Mouse (Mus musculus) lung, embryonic 14.5 days (tissue): ENCODE results near the gene Mrnip. TPM values are rescaled to one million over a fixed set of nuclear protein-coding genes. Genes with fewer than 3 reads are reported as not detected.

Experiments used
- ATAC-seq: fragments of 200-750 bp; cut with Nextera tagmentation; 2 replicates; pipeline ENCODE4 v1.8.0; 2017; ENCODE audit warnings: mild to moderate bottlenecking, moderate TSS enrichment, moderate library complexity; ENCODE audit not compliant: insufficient read depth
- DNase-seq: peaks from one replicate; pipeline ENCODE4 v3.0.0-alpha.2; 2015
- H3K27ac ChIP-seq: fragments of 300-500 bp; sonication (generic); 2 replicates; pipeline ENCODE4 v1.5.1; 2014; ENCODE audit warnings: low read depth, mild to moderate bottlenecking, moderate library complexity
- H3K27me3 ChIP-seq: fragments of 300-500 bp; sonication (generic); 2 replicates; pipeline ENCODE4 v1.6.1; 2014; ENCODE audit warnings: low read length, control low read depth; ENCODE audit not compliant: insufficient read depth
- H3K36me3 ChIP-seq: fragments of 300-500 bp; sonication (generic); 2 replicates; pipeline ENCODE4 v1.6.1; 2014; ENCODE audit warnings: control low read depth; ENCODE audit not compliant: insufficient read depth
- H3K4me1 ChIP-seq: fragments of 300-500 bp; sonication (generic); 2 replicates; pipeline ENCODE4 v1.6.1; 2014; ENCODE audit warnings: antibody characterized with exemption, control low read depth; ENCODE audit not compliant: insufficient read depth
- H3K4me2 ChIP-seq: fragments of 300-500 bp; sonication (generic); 2 replicates; pipeline ENCODE4 v1.6.1; 2014; ENCODE audit warnings: mild to moderate bottlenecking
- H3K4me3 ChIP-seq: fragments of 300-500 bp; sonication (generic); 2 replicates; pipeline ENCODE4 v1.5.1; 2014; ENCODE audit warnings: low read depth, low read length
- H3K9ac ChIP-seq: fragments of 300-500 bp; sonication (generic); 2 replicates; pipeline ENCODE4 v1.6.1; 2014
- H3K9me3 ChIP-seq: fragments of 300-500 bp; sonication (generic); 2 replicates; pipeline ENCODE4 v1.6.1; 2016; ENCODE audit warnings: low read depth, low read length, control low read depth
- CTCF ChIP-seq: IDR thresholded peaks from 2 replicates; pipeline ENCODE4 v1.5.1; 2016; ENCODE audit warnings: antibody characterized with exemption, low read depth
- WGBS: fragments of 180-500 bp; shearing (Covaris S2); extraction: QIAGEN DNeasy Blood & Tissue Kit; methylation state at CpG from one replicate; pipeline ENCODE4 v1.1.7; 2014; 5-methylcytosine and 5-hydroxymethylcytosine counted together
- polyA plus RNA-seq: library from polyadenylated mRNA; unstranded; fragments of >200 nt; fragmentation: Nextera tagmentation; extraction: Ambion mirVana; gene quantifications from 2 replicates; pipeline ENCODE4 v1.2.1, GENCODE M21; 2014

The Mrnip gene
- polyA plus RNA-seq, 1 experiment from 2014 or later: 18.4 TPM

- Histone ChIP-seq H3K4me3 (no peak overlapping the region), H3K4me1 (no peaks in the 10 kb centered on the region), H3K36me3 (peaks cover 92% of the 10 kb centered on the region), H3K27me3 (no peaks in the 10 kb centered on the region), H3K9ac (no peak overlapping the region), H3K27ac (no peak overlapping the region), H3K4me2 (no peak overlapping the region), H3K9me3 (no peaks in the 10 kb centered on the region)
- DNase-seq: no peak
- WGBS: 89% methylated on average over 9 of the region's 9 CpGs
- ATAC-seq: no peak
- TF ChIP-seq CTCF: no peak
These were observed 29.1 kb downstream of the Mrnip start for GRCm38 (mm10) chr11:50203302-50203827.

- no peak overlapping the region for H3K4me3 ChIP-seq
- ATAC-seq (no peak), DNase-seq (no peak)
- H3K9me3 ChIP-seq: no peaks in the 10 kb centered on the region
- H3K4me1 ChIP-seq: 0 out of 2 replicates have a peak, but pooled peaks cover 7% of the 10 kb centered on the region
- H3K27me3 ChIP-seq: no peaks in the 10 kb centered on the region
- H3K4me2 ChIP-seq: no peak overlapping the region
- 89% methylated on average over 3 of the region's 3 CpGs for WGBS
- no peak overlapping the region for H3K27ac ChIP-seq
- H3K9ac ChIP-seq: no peak overlapping the region
- no peak for TF ChIP-seq CTCF
- peaks cover 75% of the 10 kb centered on the region for H3K36me3 ChIP-seq
These were observed 31.2 kb downstream of the Mrnip start for GRCm38 (mm10) chr11:50205434-50205833.

- no peak for DNase-seq
- no peaks in the 10 kb centered on the region for H3K9me3 ChIP-seq
- 0 out of 2 replicates have a peak, but pooled peaks cover 7% of the 10 kb centered on the region for H3K4me1 ChIP-seq
- no peak overlapping the region for H3K4me2 ChIP-seq
- H3K36me3 ChIP-seq: peaks cover 69% of the 10 kb centered on the region
- ATAC-seq: no peak
- TF ChIP-seq CTCF: no peak
- no peaks in the 10 kb centered on the region for H3K27me3 ChIP-seq
- no peak overlapping the region for H3K4me3 ChIP-seq
- no peak overlapping the region for H3K9ac ChIP-seq
- 77% methylated on average over 2 of the region's 2 CpGs for WGBS
- no peak overlapping the region for H3K27ac ChIP-seq
These were observed 31.8 kb downstream of the Mrnip start for GRCm38 (mm10) chr11:50206037-50206436.

GRCm38 (mm10) chr11:50207344-50207743, 33.1 kb downstream of the Mrnip start:
- DNase-seq (no peak), ATAC-seq (no peak)
- peaks cover 56% of the 10 kb centered on the region for H3K36me3 ChIP-seq
- no peak overlapping the region for H3K27ac ChIP-seq
- H3K9me3 ChIP-seq: no peaks in the 10 kb centered on the region
- TF ChIP-seq CTCF: no peak
- H3K4me2 ChIP-seq: no peak overlapping the region
- H3K4me3 ChIP-seq: no peak overlapping the region
- no peaks in the 10 kb centered on the region for H3K27me3 ChIP-seq
- WGBS: 92% methylated on average over 14 of the region's 14 CpGs
- 0 out of 2 replicates have a peak, but pooled peaks cover 7% of the 10 kb centered on the region for H3K4me1 ChIP-seq
- H3K9ac ChIP-seq: no peak overlapping the region

- DNase-seq: no peak
- Histone ChIP-seq H3K4me1 (0 out of 2 replicates have a peak, but pooled peaks cover 9% of the 10 kb centered on the region), H3K27ac (no peak overlapping the region), H3K9ac (no peak overlapping the region), H3K4me2 (no peak overlapping the region), H3K9me3 (no peaks in the 10 kb centered on the region), H3K4me3 (no peak overlapping the region), H3K27me3 (no peaks in the 10 kb centered on the region), H3K36me3 (peaks cover 49% of the 10 kb centered on the region)
- 95% methylated on average over 5 of the region's 5 CpGs for WGBS
- TF ChIP-seq CTCF: no peak
- no peak for ATAC-seq
These were observed 33.8 kb downstream of the Mrnip start for GRCm38 (mm10) chr11:50208039-50208438.

GRCm38 (mm10) chr11:50210101-50210504, 35.9 kb downstream of the Mrnip start:
- Histone ChIP-seq H3K4me1 (0 out of 2 replicates have a peak, but pooled peaks cover 12% of the 10 kb centered on the region), H3K9ac (peak overlapping the region; percentile 94), H3K4me3 (peak overlapping the region; percentile 96), H3K27me3 (no peaks in the 10 kb centered on the region), H3K4me2 (peak overlapping the region; percentile 79), H3K36me3 (peaks cover 28% of the 10 kb centered on the region), H3K27ac (peak overlapping the region; percentile 98), H3K9me3 (no peaks in the 10 kb centered on the region)
- no peak for TF ChIP-seq CTCF
- ATAC-seq (peak; percentile 95), DNase-seq (peak; percentile 91)
- 2% methylated on average over 24 of the region's 24 CpGs for WGBS

GRCm38 (mm10) chr11:50210505-50211151, 36.4 kb downstream of the Mrnip start, which contains the start of the genes Sqstm1 and Mgat4b:
Sqstm1 (minus strand) TSS chr11:50210827.
Mgat4b (plus strand) TSS chr11:50210890.
- peaks cover 17% of the 10 kb centered on the region for H3K4me1 ChIP-seq
- DNase-seq (peak; percentile 91), ATAC-seq (peak; percentile 81)
- peak within 1 kb of the TSS; percentile 96 for H3K4me3 ChIP-seq
- peak within 1 kb of the TSS; percentile 94 for H3K9ac ChIP-seq
- no peaks in the 10 kb centered on the region for H3K9me3 ChIP-seq
- no peak for TF ChIP-seq CTCF
- peak within 1 kb of the TSS; percentile 98 for H3K27ac ChIP-seq
- H3K36me3 ChIP-seq: peaks cover 23% of the 10 kb centered on the region
- H3K4me2 ChIP-seq: peak within 1 kb of the TSS; percentile 79
- WGBS: under 1% methylated on average over 48 of the region's 48 CpGs
- H3K27me3 ChIP-seq: no peaks in the 10 kb centered on the region
